Mouse (Mus musculus) thymus, postnatal 25 days (tissue): Measurements from ENCODE around the gene Eng.

Experiments
- DNase-seq: peaks from one replicate; pipeline ENCODE4 v3.0.0; 2022

Eng gene

DNA sequence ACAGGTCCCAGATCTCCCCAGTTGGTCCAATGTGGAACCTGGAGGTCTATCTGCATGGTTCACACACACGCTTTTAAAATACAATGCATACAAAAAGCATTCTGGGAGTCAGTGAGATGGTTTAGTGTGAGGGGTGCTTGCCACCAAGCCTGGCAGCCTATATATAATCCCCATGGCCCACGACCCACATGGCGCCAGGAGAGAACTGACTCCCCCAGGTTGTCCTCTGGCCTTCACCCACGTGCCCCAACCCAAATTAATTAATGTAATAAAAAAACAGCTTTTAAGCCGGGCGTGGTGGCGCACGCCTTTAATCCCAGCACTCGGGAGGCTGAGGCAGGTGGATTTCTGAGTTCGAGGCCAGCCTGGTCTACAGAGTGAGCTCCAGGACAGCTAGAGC is 37.3 kb downstream of the Eng start:
- no peak for DNase-seq

DNA sequence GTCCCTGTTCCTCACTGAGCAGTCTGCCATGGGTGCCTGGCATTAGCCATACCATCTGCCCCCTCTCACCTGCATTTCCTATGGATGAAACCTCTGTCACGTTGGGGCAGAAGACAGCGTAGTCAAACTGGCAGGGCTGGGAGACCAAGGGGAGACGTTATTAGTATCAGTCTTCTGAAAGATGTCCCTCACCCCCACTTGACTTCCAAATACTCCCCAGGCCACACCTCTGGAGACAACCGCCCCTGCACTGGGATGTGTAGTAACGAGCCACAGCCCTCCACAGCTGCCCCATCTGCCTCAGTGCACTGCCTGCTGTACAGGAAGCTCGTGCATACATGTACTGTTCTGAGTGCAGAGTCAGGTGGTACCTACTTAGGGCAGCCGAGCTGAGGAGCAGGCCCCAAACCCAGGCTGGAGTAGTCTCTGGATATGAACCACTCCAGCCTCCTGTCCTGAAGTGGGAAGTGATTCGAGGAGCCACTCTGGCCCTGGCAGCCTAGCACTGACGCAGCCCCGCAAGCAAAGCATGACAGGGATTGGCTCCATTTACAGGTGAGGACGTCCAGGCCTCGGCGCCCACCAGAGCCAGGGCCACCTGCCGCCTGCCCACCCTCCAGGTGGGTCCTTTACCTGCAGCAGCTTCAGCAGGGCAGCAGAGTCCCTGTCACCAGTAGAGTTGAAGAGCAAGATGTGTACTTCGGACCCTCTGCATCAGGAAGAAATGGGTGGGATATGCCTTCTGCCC is 38.5 kb downstream of the Eng start:
- DNase-seq, result no peak

DNA sequence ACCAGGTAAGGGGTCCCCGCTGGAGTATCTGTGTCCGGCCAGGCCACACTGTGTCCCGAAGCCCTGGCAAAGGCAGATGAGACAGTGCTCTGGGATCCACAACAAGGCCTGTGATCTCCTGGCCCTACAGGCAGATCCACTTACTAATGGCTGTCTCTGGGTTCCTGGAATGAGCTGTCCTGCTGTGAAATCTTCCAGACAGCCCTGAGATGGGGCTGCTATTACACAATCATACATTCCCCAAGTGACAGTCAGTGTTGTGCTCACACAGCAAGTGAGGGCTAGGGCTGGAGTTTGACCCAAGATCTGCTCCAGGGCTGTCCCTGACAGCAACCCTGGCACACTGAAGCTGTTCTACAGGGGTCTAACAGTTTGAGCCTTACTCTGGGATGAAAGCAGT is 39.4 kb downstream of the Eng start:
- no peak for DNase-seq

DNA sequence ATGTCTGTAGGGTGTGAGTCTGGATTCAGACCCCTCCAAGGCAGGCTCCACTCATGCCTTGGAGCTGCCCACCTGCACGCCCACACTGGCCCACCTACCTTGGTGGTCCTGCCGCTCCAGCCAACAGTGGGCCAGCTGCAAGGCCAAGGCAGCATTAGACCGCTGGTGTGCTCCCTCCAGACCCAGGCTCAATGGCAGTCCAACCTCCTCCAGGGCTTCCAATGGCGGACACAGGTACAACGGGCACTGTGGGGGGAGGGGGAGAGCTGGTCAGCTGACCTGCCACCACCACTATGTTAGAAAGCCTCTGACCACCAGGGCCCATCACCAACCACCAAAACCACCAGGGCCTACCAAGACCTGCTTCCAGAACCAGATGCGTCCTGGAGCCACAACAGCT is 40.2 kb downstream of the Eng start:
- DNase-seq, result no peak

DNA sequence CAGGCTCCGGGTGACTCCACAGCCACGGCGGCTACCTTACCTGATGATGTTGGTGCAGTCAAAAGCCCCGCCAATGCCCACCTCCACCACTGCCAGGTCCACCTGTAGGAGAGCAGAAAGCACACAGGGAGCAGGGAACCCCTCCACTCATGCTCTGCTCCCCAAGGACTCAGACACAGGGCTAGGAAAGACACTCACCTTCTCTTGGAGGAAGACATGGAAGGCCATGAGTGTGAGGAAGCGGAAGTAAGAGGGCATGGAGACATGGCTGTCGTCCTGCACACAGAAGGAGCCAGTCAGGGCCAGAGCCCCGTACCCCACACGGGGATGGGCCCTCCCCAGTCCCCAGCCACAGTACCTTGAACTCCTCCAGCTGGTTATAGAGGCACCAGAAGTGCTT is 41.2 kb downstream of the Eng start:
- DNase-seq, result no peak

DNA sequence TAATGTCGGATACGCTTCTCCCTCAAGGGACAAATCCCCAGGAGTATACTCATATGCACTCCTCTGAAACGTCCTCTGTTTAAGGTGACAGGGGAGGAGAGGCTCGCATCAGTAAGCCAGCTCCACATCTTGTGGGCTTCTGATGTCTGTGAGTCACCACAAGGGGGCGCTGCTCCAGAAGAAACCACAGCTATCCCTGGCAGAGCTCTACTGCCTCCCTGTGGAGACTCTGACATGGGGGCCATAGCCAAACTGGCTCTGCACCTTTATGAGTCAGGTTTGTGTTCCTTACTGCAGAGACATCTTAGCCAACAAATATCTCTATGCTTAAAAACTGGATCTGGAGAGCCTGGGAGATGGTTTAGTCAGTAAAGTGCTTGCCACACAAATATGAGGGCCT is 43.0 kb downstream of the Eng start:
- peak; percentile 91 for DNase-seq

DNA sequence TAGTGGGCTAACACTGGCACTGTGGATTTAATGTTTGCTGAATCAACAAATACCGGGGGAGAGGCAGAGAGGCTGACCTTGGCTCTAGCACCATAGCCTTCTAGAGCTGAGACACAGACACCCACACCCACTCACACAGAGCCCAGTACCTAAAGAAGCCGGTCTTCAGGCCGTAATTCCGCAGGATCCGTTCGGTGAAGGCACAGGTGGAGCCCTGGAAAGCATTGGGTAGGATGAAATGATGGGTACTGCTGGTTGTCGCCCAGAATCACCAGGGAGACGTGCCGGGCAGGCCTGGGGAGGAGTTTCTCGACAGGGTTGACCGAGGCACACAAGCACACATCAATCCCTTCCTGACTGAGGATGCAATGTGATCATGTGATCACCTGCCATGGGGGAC is 44.6 kb downstream of the Eng start:
- DNase-seq, result no peak

DNA sequence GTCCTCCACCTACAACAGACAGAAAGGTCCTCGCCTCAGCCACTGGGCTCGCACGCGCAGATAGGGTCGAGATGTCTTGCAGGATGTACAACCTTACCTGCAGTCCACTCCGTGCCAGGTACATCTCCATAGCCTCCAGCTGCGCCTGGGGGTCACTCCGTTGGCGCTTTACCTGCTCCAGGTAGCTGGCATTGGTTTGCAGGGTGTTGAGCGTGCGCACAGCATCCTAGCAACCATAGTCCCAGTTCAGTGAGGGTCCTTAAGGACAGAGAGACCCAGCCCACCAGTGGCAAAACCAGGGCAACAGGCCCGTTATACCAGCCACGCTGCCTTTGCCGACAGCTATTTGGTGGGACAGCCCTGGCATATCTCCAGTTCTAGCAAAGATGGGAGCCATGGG is 46.1 kb downstream of the Eng start:
- DNase-seq, result no peak

DNA sequence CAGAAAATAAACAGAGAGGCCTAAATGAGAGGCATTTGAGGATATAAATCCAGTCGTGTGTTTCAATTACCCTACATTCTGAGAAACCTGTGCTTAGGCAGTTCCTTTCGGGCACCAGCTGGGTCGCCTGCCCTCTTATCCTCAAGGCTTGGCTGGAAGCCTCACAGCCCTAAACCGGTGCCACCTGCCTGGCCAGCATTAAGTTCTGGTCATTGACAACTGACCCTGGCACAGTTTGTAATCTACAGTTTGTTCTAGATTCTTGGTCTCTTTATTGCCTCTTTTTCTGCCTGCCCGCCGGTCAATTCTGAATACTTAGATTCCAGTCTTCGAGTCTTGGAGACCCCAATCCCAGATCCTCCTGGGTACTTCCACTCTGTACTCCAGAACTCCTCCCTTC is 46.9 kb downstream of the Eng start:
- peak; percentile 18 for DNase-seq

DNA sequence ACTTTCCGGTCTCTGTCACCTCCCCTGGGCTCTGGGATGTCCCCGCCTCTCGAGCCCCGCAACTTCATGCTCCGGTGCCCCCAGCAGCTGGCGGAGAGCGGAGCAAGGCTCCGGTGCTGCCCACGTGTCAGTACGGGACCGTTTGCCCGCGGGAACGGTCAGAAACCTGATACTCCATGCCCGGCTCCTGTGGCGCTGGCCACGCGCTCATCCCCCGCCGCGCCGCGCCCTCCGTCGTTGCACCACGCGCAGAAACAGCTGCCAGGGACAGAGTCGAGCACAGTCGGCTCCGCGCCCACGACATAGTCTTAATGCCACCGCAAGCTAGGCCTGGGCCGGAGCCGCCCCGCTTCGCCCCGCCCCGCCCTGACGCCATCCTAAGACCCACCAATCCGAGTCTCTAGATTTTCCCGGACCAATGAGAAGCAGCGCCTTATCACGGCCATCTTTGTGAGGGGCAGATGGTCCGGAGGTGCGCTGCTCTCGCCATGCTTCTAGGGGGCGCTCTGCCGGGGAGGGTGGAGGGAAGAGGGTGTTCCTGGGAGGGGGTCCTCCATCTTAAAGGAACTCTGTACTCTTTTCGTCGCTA is 47.5 kb downstream of the Eng start:
- DNase-seq, result peak; percentile 97

DNA sequence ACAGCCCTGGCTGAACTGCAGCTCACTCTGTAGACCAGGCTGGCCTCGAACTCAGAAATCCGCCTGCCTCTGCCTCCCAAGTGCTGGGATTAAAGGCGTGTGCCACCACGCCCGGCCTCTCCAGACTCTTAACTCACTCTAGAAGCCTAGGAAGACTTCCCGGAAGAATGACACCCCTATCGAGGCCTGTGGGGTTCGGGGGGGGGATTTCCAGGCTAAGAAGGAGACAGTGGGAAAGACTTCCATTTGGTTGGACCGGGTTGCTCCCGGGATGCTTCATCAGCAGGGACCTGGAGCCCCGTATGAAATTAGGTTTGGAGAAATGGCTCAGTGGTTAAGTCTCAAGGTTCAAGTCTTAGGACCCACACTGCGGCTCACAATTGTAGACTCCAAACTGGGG is 48.3 kb downstream of the Eng start:
- no peak for DNase-seq

DNA sequence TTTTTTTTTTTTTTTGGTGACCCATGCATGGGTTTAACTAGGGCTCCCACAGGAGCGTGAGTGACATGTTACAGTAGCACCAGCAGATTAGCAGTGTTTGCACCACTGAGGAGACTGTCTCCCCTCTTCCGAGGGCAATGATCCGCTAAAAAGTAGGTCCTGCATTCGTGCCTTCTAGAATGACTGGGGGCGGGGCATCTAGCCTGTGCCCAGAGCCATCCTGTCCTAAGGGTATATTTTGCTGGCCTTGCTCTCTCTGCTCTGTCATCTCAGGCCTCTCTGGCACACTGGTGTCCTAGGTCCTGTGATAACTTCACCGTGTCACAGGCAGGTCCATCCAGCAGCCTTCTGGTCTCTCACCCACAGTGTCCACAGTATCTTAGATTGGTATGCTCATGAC is 53.3 kb downstream of the Eng start:
- no peak for DNase-seq

DNA sequence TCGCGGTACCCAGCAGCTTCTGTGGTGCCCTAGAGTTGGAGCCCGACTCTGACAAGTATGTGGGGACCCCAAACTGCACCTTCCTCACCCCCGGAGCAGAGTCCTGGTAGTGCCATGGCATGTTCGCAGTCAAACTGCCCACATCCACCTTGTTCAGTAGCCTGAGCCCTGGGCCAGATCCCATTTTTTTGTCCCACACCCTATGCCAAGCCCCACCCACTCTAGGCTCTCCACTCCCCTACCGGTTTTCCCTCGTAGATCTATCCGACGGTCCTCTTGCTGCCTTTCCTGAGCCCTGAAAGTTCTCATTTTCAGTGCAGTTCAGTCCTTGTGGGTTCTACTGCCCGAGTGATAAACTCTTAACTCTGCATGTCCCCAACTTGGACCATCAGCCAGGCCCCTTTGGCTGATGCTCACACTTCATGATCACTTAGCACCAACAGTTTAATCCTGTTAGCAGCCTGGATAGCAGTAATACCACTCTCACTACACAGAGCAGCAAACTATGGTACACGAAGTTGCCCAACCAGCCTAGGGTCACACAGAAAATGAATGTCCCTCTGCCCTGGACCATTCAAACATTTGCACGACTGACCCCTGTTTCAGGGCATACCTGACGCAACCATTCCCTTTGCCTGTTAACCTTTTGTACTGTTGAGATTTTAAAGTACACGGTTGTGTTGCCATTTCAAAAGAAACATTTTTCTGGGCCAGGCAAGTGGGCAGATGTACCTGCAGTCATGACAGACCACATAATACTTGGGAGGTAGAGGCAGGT is 54.8 kb downstream of the Eng start:
- DNase-seq, result no peak

DNA sequence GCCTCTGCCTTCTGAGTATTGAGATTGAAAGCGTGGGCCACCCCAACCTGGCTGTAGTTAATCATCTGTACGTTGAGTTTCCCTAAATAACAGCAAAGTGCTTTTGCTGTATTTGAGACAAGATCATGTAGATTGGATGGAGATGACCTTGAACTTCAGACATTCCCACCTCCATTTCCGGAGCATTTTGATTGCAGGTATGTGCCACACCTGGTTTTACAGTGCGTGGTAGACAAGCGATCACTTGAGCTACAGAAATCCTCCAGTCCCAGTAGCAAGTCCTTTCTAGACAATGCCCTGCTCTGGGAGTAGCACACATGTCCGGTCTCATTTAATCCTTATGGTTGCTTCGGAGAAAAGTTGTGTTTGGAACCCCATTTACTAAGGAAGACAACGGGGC is 56.7 kb downstream of the Eng start:
- no peak for DNase-seq

DNA sequence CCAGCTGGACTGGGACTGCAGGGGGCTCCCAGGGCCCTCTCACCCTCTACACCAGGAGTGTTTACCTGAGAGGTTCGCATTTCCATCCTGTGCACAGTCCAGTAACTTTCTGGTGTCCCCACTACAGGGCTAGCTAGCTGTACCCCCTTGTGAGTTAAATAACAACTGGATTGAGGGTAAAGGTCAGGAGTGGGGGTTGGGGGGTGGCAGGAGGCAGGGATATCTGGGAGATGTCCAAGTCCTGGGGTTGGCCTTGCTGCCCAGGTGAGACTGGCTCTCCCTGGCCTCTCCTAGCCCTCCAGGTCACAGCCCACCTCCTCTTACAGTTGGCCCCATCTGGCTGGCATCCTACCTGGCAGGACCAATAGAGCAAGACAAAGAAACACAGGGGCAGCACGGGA is 57.6 kb downstream of the Eng start, which contains the start of gene Fpgs:
Gene Fpgs (minus strand): TSS at position 125 of the 401 bp plus-strand sequence.
- DNase-seq, result no peak

DNA sequence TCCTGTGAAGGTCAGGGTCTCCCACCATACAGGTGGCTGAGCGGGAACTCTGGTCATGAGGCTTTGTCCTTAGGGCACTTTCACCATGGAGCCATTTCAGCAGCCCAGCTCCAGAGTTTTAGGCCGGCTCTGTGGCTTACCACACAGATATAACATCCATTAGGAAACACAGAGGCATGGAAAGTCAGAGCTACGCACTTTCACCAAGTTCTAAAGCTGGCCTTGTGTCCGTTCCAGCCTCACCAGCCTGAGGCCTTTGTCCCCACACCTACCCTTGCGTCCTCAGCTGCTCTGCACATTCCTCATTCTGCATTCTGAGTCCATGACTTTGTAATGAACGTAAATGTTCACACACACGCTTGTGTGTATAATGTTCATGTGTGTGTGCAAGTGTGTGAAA is 58.6 kb downstream of the Eng start:
- no peak for DNase-seq

DNA sequence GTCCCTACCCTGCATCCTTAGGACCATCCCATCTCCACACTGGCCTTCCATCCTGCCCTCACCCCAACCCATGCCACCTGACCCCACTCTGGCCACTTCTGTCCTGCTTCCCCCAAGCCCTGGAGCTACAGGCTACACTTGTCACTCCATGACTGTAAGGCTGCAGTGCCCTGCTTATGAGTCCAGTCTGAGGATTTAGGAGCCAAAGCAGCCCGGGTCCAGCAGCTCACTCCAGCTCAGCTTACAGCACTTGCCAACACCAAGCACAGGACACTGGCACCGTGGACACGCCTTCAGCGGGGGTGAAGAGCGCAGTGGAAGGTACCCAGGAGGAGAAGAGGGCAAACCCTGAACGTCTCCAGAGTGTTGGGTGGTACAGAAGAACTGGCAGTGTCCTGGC is 60.6 kb downstream of the Eng start:
- DNase-seq, result no peak

DNA sequence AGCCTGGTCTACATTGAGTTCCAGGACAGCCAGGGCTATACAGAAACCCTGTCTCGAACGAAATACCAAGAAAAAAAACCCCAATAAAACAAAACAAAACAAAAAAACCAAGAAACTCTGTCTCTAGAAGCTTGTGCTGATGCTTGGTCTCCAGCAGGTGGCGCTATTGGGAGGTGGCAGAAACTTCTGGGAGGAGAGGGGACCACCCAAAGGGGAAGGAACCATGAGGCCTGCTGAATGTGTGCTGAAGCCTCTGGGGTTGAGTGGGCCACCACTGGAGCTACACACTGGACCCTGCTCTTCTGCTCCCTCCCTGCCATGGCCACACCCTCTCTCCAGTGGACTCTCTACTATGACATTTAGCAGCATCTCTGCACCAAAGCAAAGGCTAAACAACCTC is 62.2 kb downstream of the Eng start:
- DNase-seq, result peak; percentile 72

DNA sequence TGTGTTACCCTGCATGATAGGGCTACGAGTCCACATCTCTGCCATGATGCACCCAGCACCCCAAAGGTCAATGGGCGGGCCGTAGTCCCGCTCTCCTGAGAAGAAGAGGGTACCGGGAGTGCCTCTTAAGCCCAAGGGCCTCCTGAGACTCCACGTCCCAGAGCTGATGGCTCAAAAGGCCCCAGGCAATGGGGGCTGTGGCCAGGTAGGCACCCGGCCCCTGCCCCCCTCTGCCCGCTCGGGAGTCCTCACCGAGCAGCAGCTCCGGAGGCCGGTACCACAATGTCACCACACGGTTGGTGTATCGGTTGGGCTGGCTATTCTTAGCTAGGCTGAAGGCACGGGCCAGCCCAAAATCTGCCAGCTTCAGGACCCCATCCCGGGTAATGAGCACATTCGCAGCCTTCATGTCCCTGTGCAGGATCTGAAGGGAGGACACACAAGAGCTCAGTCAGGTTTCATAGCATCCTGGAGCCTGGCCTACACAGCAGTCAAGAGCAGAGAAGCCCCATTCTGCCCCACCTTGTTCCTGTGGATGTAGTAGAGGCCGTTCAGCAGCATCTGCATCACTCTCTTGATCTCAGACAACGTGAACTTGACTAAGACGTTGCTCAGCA is 63.2 kb downstream of the Eng start:
- no peak for DNase-seq

DNA sequence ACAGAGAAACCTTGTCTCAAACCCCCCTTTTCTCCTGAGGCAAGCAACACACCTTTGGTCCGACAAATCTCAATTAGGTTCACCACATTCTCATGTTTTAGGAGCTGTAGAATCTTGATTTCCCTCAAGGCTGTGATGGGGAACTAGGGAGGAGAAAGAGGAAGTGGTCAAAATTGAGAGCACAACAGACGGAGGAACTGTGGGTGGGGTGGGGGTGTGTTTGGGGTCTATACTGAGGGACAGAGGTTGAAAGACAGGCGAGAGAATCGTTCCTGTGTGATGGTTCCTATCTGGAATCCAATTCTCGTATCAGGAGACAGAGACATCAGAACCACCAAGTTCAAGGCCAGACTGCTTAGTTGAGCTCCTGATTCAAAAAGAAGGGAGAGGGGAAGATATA is 64.0 kb downstream of the Eng start:
- no peak for DNase-seq

DNA sequence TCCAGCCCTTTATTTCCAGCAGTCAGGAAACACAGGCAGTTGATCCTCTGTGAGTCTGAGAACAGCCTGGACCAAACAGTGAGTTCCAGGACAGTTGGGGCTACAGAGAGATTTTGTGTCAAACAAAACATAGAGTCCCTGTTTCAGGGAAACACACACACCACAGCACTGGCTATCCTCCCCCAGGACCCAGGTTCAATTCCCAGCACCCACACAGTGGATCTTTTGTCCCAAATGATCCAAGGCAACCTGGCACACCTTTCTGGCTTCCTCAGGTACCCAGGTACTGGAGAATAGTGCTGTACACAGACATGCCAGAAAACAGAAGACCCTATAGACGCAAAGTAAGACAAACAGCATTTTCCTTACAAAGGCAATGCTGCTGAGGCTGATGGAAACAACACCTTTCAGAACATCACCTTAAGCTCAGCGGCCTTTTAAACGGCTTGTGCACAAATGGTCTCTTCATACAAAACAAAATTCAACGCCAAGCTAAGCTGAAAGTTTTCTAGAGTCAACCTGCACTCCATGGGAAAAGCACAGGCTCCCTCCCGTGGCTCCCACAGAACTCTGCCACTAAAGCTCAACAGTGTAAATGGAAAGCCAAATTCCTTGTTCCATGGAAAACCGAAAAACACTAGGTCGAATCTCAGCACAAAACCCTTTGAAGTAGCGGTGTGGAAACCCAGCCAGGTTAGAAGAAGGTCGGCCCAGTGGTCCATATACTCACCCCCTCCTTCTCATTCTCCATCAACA is 65.1 kb downstream of the Eng start:
- no peak for DNase-seq

DNA sequence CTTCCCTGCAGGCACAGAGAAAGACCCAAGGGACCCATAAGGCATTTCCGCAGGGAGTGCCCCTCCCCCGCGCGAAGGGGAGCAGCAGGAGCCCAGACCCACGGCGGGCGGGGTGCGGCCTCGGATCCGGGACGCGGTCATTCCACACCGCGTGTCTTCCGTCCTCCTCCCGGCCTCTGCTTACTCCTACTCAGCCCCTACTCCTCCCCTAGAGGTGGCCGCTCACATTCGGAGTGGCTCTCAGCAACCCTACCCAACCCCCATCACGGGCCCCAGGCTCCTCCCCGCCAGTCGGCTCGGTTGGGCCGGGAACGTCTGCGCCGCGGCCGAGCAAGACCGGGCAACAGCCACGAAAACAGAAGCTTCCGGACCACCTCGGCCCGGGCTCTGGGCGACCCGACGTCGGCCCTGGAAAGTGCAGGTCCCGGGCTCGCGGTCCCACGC is 65.7 kb downstream of the Eng start:
- peak; percentile 70 for DNase-seq

DNA sequence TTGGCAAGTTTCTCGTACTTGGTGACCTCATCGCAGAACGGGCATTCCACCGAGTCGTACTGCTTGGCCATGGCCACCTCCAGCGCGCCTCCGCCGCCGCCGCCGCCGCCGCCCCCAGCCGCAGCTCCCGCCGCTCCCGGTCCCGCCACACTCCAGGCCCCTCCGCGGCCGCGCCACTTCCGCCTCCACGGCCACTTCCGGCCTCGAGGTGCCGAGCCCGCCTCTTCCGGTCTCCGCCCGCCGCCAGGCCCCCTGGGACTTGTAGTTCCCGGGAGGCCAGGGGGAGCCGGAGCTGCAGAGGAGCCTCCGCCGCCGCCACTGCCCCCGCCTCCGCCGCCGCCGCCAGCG is 66.2 kb downstream of the Eng start:
- DNase-seq, result peak; percentile 97
